Mouse (Mus musculus): Measurements from ENCODE around the gene Smad6.

The Smad6 gene

GRCm38 (mm10) chr9:64021853-64022561, at the start of gene Smad6:
Gene Smad6, minus strand, starts transcription at chr9:64022059.
- DNase-seq (ENCODE audit: low read depth): peak; percentile 98

- no peak for DNase-seq (ENCODE audit: low read depth)
These were observed 48.8 kb upstream of the Smad6 start for GRCm38 (mm10) chr9:64070674-64071073.

DNA sequence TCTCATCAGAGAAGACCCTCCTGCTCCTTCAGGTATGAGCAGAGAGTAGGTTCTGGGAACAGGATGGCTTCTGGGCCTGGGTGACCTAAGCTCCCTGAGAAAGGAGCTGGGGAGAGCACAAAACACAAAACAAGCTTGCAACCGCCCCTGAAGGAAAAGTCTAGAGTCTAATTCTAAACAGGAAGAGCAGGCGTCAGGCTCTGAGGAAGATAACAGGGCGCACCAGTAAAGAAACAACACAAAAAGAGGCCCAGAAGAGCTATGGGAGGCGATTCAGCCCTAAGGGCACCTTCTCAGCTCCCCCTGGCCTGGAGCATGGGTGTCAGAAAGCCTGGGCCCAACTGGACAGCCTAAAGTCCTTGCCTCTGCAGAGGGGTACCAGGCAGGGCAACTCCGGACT, 47.3 kb upstream of the Smad6 start:
- DNase-seq (ENCODE audit: low read depth): no peak

DNA sequence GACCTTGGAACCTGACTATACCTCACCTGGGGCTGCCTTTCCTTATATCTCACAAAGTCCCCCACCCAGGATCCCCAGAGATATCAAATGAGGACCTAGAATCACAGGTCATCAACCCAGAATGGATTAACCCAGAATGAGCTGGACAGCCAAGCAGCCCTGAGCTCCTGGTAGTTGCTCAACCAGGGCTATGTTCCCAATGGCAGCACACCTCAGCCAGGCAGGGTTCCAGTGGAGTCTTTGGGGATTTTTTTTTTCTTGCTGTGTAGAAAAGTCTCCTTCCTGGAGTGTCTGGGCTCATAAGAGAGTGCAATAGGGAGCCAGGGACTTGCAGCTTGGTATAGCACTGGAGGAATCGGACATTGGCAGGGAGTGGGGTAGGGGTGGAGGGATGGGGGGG, 46.7 kb upstream of the Smad6 start:
- no peak for DNase-seq (ENCODE audit: low read depth)

DNA sequence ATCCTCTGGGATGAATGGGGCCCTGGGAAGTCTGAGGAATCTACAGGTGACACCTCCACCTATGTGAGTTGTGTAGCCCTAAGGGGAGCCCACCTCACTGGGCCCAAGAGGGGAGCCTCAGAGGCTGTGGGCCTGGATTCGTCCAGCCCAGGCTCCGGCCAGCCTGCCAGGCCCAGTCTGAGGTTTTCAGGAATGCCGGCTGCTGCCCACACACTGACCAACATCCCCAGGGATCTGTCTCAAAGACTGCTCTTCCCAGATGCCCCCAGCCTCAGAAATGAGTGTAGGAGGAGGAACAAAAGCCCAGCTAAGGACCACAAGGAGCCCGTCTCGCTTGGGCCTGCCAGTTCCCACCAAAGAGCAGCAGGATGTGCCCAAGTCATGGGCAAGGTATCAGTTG, 45.9 kb upstream of the Smad6 start:
- no peak for DNase-seq (ENCODE audit: low read depth)

DNA sequence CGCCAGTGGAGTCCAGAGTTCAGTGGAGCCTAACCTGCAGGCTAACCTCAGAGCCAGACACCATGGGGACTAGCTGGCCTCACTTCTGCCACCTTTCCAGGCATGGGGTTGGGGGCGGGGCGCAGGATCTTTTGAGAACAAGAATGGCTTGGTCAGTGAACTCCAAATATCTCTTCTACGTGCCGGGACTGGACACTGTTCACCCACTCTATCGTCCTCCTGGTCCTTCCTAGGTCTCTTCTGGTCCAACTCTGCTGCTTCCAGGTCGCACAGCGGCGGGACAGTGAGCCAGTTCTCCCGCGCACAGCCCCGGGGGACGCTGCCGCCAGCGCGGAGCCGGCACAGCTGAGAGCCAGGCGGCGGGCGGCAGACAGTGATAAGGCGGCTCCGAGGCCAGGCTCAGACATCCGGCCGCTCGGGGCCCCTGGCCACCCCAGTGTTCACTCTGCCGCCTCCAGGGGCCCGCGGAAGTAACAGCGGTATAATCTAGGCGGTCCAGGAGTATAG, 38.2 kb upstream of the Smad6 start:
- DNase-seq (ENCODE audit: low read depth): no peak

GRCm38 (mm10) chr9:64057903-64058650, 36.2 kb upstream of the Smad6 start:
- DNase-seq (ENCODE audit: low read depth): no peak

DNA sequence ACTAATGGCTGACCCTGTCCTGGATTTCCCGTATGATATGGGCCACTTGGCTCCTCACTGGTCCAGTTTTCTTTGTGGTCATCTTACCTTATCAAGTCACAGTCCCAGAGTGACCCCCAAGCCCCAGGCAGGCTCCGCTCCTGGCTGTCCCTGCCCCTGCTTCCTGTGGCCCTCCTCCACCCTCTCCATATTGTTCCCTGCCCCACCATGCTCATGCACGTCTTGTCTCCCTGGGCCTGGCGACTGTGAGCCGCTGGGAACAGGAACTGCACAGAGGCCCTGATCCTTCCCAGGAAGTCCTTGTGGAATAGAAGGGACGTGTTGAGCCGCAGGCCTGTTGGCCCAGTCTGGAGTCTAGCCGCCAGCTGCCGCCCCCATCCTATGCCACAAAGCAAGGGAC, 33.3 kb upstream of the Smad6 start:
- no peak for DNase-seq (ENCODE audit: low read depth)

- DNase-seq (ENCODE audit: low read depth): no peak
These were observed 31.9 kb upstream of the Smad6 start for GRCm38 (mm10) chr9:64053786-64054185.

GRCm38 (mm10) chr9:64051241-64051640, 29.4 kb upstream of the Smad6 start:
- DNase-seq (ENCODE audit: low read depth): no peak

- no peak for DNase-seq (ENCODE audit: low read depth)
These were observed 28.7 kb upstream of the Smad6 start for GRCm38 (mm10) chr9:64050513-64051065.

DNA sequence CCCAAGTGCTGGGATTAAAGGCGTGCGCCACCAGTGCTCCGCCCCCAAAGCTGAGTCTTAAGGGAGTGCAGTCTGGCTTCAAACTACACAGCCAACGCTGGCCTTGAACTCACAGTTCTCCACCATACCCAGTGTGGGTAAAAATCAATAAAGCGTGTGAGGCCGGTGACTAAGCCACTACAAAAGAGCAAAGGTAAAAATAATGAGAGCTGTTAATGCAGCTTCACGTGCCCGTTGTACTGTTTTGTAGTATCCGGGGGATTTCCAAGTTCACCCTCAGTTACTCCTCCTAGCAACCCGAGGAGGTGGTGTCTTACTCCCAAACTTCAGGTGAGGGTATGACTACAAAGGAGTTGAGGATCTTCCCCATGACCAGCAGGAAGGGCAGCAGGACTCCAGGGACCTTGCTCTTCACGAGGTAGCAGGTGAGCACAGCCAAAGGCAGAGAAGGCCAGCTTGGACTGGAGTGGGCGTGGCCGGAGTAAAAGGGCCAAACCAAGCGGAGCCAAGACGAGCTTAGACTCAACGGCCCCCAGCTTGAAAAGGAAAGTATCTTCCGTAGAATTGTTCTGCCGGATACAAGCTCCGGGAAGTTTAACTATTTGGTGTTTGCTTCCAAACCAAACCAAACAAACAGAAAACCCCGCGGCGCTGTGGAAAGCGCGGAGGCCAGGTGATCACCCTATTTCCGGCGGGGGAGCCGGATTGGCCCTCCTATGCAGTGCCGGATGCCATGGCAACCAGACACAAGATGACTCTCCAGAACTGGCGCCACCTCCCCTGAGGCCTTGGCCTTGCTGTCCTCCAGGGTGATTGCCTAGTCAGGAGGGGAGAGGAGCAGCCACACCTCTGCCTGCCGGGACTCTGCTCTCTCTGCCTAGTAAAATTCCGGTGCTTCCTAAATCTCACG, 27.9 kb upstream of the Smad6 start:
- no peak for DNase-seq (ENCODE audit: low read depth)

GRCm38 (mm10) chr9:64045117-64045890, 23.4 kb upstream of the Smad6 start:
- DNase-seq (ENCODE audit: low read depth): no peak

GRCm38 (mm10) chr9:64044343-64044742, 22.5 kb upstream of the Smad6 start:
- DNase-seq (ENCODE audit: low read depth): no peak

GRCm38 (mm10) chr9:64042911-64043310, 21.1 kb upstream of the Smad6 start:
- DNase-seq (ENCODE audit: low read depth): no peak

DNA sequence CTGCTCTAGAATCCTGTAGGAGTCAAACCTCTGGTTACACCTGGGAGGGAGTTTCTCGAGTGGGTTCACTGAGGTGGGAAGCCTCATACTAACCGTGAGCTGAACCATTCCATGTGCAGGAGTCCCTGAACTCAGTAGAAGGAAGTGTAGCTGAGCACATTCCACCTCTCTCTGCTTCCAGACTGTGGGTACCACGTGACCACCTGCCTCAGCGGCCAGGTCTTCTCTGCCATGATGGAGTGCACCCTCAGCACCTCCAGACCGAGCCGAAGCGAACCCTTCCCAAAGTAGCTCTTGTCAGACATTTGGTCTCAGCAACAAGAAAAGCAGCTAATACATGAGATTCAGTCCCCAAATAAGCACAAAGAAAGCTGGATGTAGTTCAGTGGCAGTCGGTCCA, 20.4 kb upstream of the Smad6 start:
- no peak for DNase-seq (ENCODE audit: low read depth)

GRCm38 (mm10) chr9:64029908-64030631, 8.2 kb upstream of the Smad6 start:
- no peak for DNase-seq (ENCODE audit: low read depth)

DNA sequence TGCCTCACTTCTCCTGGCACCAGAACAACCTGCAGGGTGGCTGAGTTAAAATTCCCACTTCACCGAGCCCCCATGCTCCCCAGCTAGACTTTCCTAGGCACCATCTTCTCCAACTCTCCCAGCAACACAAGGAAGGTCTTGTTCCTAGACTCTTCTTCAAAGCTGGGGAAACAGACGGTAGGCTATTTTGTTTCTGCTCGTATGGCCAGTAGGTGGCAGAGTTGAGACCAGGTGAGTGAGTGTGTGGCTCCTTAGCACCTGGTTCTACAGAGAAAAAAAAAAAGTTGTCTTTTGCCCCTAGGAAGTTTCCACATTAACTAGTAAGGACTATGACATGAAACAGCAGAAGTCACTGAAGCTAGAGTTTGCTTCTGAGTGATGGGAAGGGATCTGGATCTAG, 3.7 kb upstream of the Smad6 start:
- DNase-seq (ENCODE audit: low read depth): no peak

- DNase-seq (ENCODE audit: low read depth): no peak
These were observed 3.1 kb upstream of the Smad6 start for GRCm38 (mm10) chr9:64024976-64025375.

GRCm38 (mm10) chr9:64022562-64023366, 905 bp upstream of the Smad6 start:
- DNase-seq (ENCODE audit: low read depth): peak; percentile 88

Measured in fibroblast of lung, adult 2 months (primary cell).